Mouse (Mus musculus): ENCODE data around the gene Ptges3l.
"Not testable (repeated sequence)": the region's sequence is repeated elsewhere in the genome, so short reads cannot be mapped to it uniquely, and the experiment has no call there.

The Ptges3l gene

GRCm38 (mm10) chr11:101419610-101420009 is 5.5 kb downstream of the Ptges3l start:
- DNase-seq (ENCODE audit: low spot score): no peak

GRCm38 (mm10) chr11:101418991-101419390 is 6.1 kb downstream of the Ptges3l start:
- no peak for DNase-seq (ENCODE audit: low spot score)

- peak; percentile 90 for DNase-seq (ENCODE audit: low spot score)
These were observed 7.9 kb downstream of the Ptges3l start, which contains the start of gene Aarsd1 for GRCm38 (mm10) chr11:101417101-101417855. Gene Aarsd1 (minus strand): TSS chr11:101417615.

- no peak for DNase-seq (ENCODE audit: low spot score)
These were observed 8.6 kb downstream of the Ptges3l start for GRCm38 (mm10) chr11:101416433-101417100.

- no peak for DNase-seq (ENCODE audit: low spot score)
These were observed 9.8 kb downstream of the Ptges3l start for GRCm38 (mm10) chr11:101415306-101415705.

GRCm38 (mm10) chr11:101395110-101395509 is 30.0 kb downstream of the Ptges3l start:
- peak; percentile 53 for DNase-seq (ENCODE audit: low spot score)

- DNase-seq (ENCODE audit: low spot score): no peak
These were observed 43.3 kb downstream of the Ptges3l start for GRCm38 (mm10) chr11:101381817-101382216.

GRCm38 (mm10) chr11:101378926-101379325 is 46.2 kb downstream of the Ptges3l start:
- no peak for DNase-seq (ENCODE audit: low spot score)

- not testable (repeated sequence) for DNase-seq (ENCODE audit: low spot score)
These were observed 46.9 kb downstream of the Ptges3l start for GRCm38 (mm10) chr11:101378196-101378595.

GRCm38 (mm10) chr11:101374421-101374938 is 50.7 kb downstream of the Ptges3l start:
- DNase-seq (ENCODE audit: low spot score): no peak

GRCm38 (mm10) chr11:101370141-101370540 is 55.0 kb downstream of the Ptges3l start:
- DNase-seq (ENCODE audit: low spot score): no peak

All from urinary bladder, postnatal 25 days (tissue).